Mouse (Mus musculus) hindbrain, embryonic 11.5 days (tissue): ENCODE data around the gene Gm49358. TPM values are rescaled to one million over a fixed set of nuclear protein-coding genes. Genes with fewer than 3 reads are reported as not detected.

Source experiments
- ATAC-seq: fragments of 200-750 bp; cut with Nextera tagmentation; 2 replicates; pipeline ENCODE4 v1.8.0; 2017; ENCODE audit warnings: mild to moderate bottlenecking, moderate TSS enrichment, moderate library complexity; ENCODE audit not compliant: low FRiP score
- DNase-seq: peaks from one replicate; pipeline ENCODE4 v3.0.0-alpha.2; 2015; ENCODE audit warnings: low spot score
- H3K27ac ChIP-seq: fragments of 300-500 bp; sonication (generic); 2 replicates; pipeline ENCODE4 v1.5.1; 2014; ENCODE audit warnings: mild to moderate bottlenecking, low read depth, low read length
- H3K27me3 ChIP-seq: fragments of 300-500 bp; sonication (generic); 2 replicates; pipeline ENCODE4 v1.6.1; 2014; ENCODE audit warnings: mild to moderate bottlenecking, low read length, moderate library complexity, mixed read lengths; ENCODE audit not compliant: control insufficient read depth, insufficient read depth
- H3K36me3 ChIP-seq: fragments of 300-500 bp; sonication (generic); 2 replicates; pipeline ENCODE4 v1.6.1; 2014; ENCODE audit warnings: mild to moderate bottlenecking, low read length, moderate library complexity, mixed read lengths; ENCODE audit not compliant: control insufficient read depth, insufficient read depth
- H3K4me1 ChIP-seq: fragments of 300-500 bp; sonication (generic); replicated peaks from 2 replicates; pipeline ENCODE4 v1.6.1; 2014; ENCODE audit warnings: low read length, mixed read lengths; ENCODE audit not compliant: control insufficient read depth, insufficient read depth
- H3K4me2 ChIP-seq: fragments of 300-500 bp; sonication (generic); replicated peaks from 2 replicates; pipeline ENCODE4 v1.6.1; 2014; ENCODE audit warnings: mild to moderate bottlenecking, low read depth, low read length
- H3K4me3 ChIP-seq: fragments of 300-500 bp; sonication (generic); 2 replicates; pipeline ENCODE4 v1.5.1; 2014; ENCODE audit warnings: low read depth, low read length
- H3K9ac ChIP-seq: fragments of 300-500 bp; sonication (generic); 2 replicates; pipeline ENCODE4 v1.6.1; 2014; ENCODE audit warnings: low read depth, low read length
- H3K9me3 ChIP-seq: fragments of 300-500 bp; sonication (generic); 2 replicates; pipeline ENCODE4 v1.6.1; 2016; ENCODE audit warnings: low read length; ENCODE audit not compliant: control insufficient read depth
- WGBS: fragments of 180-500 bp; shearing (Covaris S2); extraction: QIAGEN DNeasy Blood & Tissue Kit; methylation state at CpG from one replicate; pipeline ENCODE4 v1.1.7; 2014; 5-methylcytosine and 5-hydroxymethylcytosine counted together
- polyA plus RNA-seq: library from polyadenylated mRNA; unstranded; fragments of >200 nt; fragmentation: Nextera tagmentation; extraction: Ambion mirVana; gene quantifications from 2 replicates; pipeline ENCODE4 v1.2.1, GENCODE M21; 2014

The Gm49358 gene
- polyA plus RNA-seq, 1 experiment from 2014 or later: not detected

- Histone ChIP-seq H3K9ac (no peak overlapping the region), H3K4me2 (no peak overlapping the region), H3K4me1 (no peaks in the 10 kb centered on the region), H3K36me3 (no peaks in the 10 kb centered on the region), H3K9me3 (no peaks in the 10 kb centered on the region), H3K4me3 (no peak overlapping the region), H3K27ac (no peak overlapping the region), H3K27me3 (no peaks in the 10 kb centered on the region)
- WGBS: 85% methylated on average over 6 of the region's 6 CpGs
- DNase-seq: no peak
- ATAC-seq: no peak
These were observed 8.5 kb downstream of the Gm49358 start for GRCm38 (mm10) chr10:86772231-86772631.

GRCm38 (mm10) chr10:86773360-86773759 is 9.6 kb downstream of the Gm49358 start:
- Histone ChIP-seq H3K4me2 (no peak overlapping the region), H3K27ac (no peak overlapping the region), H3K4me1 (0 out of 2 replicates have a peak, but pooled peaks cover 2% of the 10 kb centered on the region), H3K9me3 (no peaks in the 10 kb centered on the region), H3K36me3 (no peaks in the 10 kb centered on the region), H3K9ac (no peak overlapping the region), H3K4me3 (no peak overlapping the region), H3K27me3 (no peaks in the 10 kb centered on the region)
- ATAC-seq: no peak
- no peak for DNase-seq
- whole genome bisulfite sequencing: 80% methylated on average over 4 of the region's 4 CpGs

GRCm38 (mm10) chr10:86776281-86776680 is 12.5 kb downstream of the Gm49358 start:
- WGBS: 71% methylated on average over 9 of the region's 9 CpGs

GRCm38 (mm10) chr10:86777614-86778319 is 14.0 kb downstream of the Gm49358 start:
- peaks cover 9% of the 10 kb centered on the region; the same call in 1 of the 2 replicates for H3K27me3 ChIP-seq
- no peaks in the 10 kb centered on the region for H3K36me3 ChIP-seq
- DNase-seq (no peak), ATAC-seq (no peak)
- peak overlapping the region; percentile 99 for H3K4me2 ChIP-seq
- H3K9me3 ChIP-seq: no peaks in the 10 kb centered on the region
- peak overlapping the region; percentile 59 for H3K9ac ChIP-seq
- WGBS: 42% methylated on average over 19 of the region's 19 CpGs
- H3K4me3 ChIP-seq: peak overlapping the region; percentile 65
- peaks cover 4% of the 10 kb centered on the region; the same call in 1 of the 2 replicates for H3K4me1 ChIP-seq
- peak overlapping the region; percentile 24; the same call in 1 of the 2 replicates for H3K27ac ChIP-seq

More at GRCm38 (mm10) chr10:86776281-86776680, 12.5 kb downstream of the Gm49358 start:
- no peak overlapping the region for H3K9ac ChIP-seq
- peaks cover 4% of the 10 kb centered on the region; the same call in 1 of the 2 replicates for H3K4me1 ChIP-seq
- peaks cover 9% of the 10 kb centered on the region; the same call in 1 of the 2 replicates for H3K27me3 ChIP-seq
- no peaks in the 10 kb centered on the region for H3K36me3 ChIP-seq
- no peak overlapping the region for H3K27ac ChIP-seq
- H3K9me3 ChIP-seq: no peaks in the 10 kb centered on the region
- no peak overlapping the region for H3K4me3 ChIP-seq
- DNase-seq (no peak), ATAC-seq (no peak)
- no peak overlapping the region for H3K4me2 ChIP-seq

GRCm38 (mm10) chr10:86778398-86779116 is 14.8 kb downstream of the Gm49358 start, which contains the start of gene Nt5dc3:
Gene Nt5dc3, plus strand, starts transcription at chr10:86779005.
- Histone ChIP-seq H3K27ac (peak within 1 kb of the TSS; percentile 24; the same call in 1 of the 2 replicates), H3K4me3 (peak within 1 kb of the TSS; percentile 65), H3K9me3 (no peaks in the 10 kb centered on the region), H3K27me3 (peaks cover 9% of the 10 kb centered on the region; the same call in 1 of the 2 replicates), H3K4me2 (peak within 1 kb of the TSS; percentile 99), H3K4me1 (peaks cover 4% of the 10 kb centered on the region; the same call in 1 of the 2 replicates), H3K36me3 (no peaks in the 10 kb centered on the region), H3K9ac (peak within 1 kb of the TSS; percentile 59)
- peak; percentile 97 for ATAC-seq
- WGBS: under 1% methylated on average over 40 of the region's 44 CpGs
- peak; percentile 96 for DNase-seq

- H3K9ac ChIP-seq: peak overlapping the region; percentile 59
- WGBS: under 1% methylated on average over 51 of the region's 58 CpGs
These were observed 15.5 kb downstream of the Gm49358 start for GRCm38 (mm10) chr10:86779117-86779755.

GRCm38 (mm10) chr10:86779816-86780500 is 16.2 kb downstream of the Gm49358 start:
- 20% methylated on average over 12 of the region's 12 CpGs for WGBS
- Histone ChIP-seq H3K4me3 (peak overlapping the region; percentile 65), H3K4me1 (peaks cover 4% of the 10 kb centered on the region; the same call in 1 of the 2 replicates), H3K36me3 (no peaks in the 10 kb centered on the region), H3K9ac (peak overlapping the region; percentile 59), H3K4me2 (peak overlapping the region; percentile 99), H3K27ac (no peak overlapping the region), H3K27me3 (peaks cover 9% of the 10 kb centered on the region; the same call in 1 of the 2 replicates), H3K9me3 (no peaks in the 10 kb centered on the region)
- DNase-seq: peak; percentile 7
- no peak for ATAC-seq

More at GRCm38 (mm10) chr10:86779117-86779755, 15.5 kb downstream of the Gm49358 start:
- Histone ChIP-seq H3K27ac (no peak overlapping the region), H3K4me1 (peaks cover 4% of the 10 kb centered on the region; the same call in 1 of the 2 replicates), H3K4me2 (peak overlapping the region; percentile 99), H3K9me3 (no peaks in the 10 kb centered on the region), H3K4me3 (peak overlapping the region; percentile 65), H3K36me3 (no peaks in the 10 kb centered on the region), H3K27me3 (peaks cover 9% of the 10 kb centered on the region; the same call in 1 of the 2 replicates)
- DNase-seq (no peak), ATAC-seq (peak; percentile 63; the same call in 1 of the 2 replicates)

GRCm38 (mm10) chr10:86781641-86782040 is 17.9 kb downstream of the Gm49358 start:
- Histone ChIP-seq H3K4me3 (no peak overlapping the region), H3K4me2 (no peak overlapping the region), H3K27me3 (peaks cover 9% of the 10 kb centered on the region; the same call in 1 of the 2 replicates), H3K36me3 (no peaks in the 10 kb centered on the region), H3K9me3 (no peaks in the 10 kb centered on the region), H3K9ac (no peak overlapping the region), H3K27ac (no peak overlapping the region), H3K4me1 (peaks cover 4% of the 10 kb centered on the region; the same call in 1 of the 2 replicates)
- no peak for ATAC-seq
- no peak for DNase-seq
- WGBS: 37% methylated on average over 5 of the region's 5 CpGs
